Mouse (Mus musculus) kidney, adult 18-20 months (tissue): Measurements from ENCODE around the gene Ptchd3.

Experiments used
- DNase-seq: peaks from one replicate; pipeline ENCODE4 v3.0.0; 2021

Gene Ptchd3

GRCm38 (mm10) chr11:121829947-121830346 lies at the start of gene Ptchd3:
Gene Ptchd3 (plus strand): TSS chr11:121830247.
- no peak for DNase-seq

- no peak for DNase-seq
Observed at GRCm38 (mm10) chr11:121781831-121782230, 48.2 kb upstream of the Ptchd3 start.

GRCm38 (mm10) chr11:121787456-121787855 lies 42.6 kb upstream of the Ptchd3 start:
- DNase-seq: no peak

GRCm38 (mm10) chr11:121789566-121789965 lies 40.5 kb upstream of the Ptchd3 start:
- DNase-seq: no peak

- peak; percentile 42 for DNase-seq
Observed at GRCm38 (mm10) chr11:121790671-121791094, 39.4 kb upstream of the Ptchd3 start.

GRCm38 (mm10) chr11:121791446-121791845 lies 38.6 kb upstream of the Ptchd3 start:
- DNase-seq: no peak

GRCm38 (mm10) chr11:121791991-121792390 lies 38.1 kb upstream of the Ptchd3 start:
- no peak for DNase-seq

GRCm38 (mm10) chr11:121793530-121793929 lies 36.5 kb upstream of the Ptchd3 start:
- no peak for DNase-seq

- no peak for DNase-seq
Observed at GRCm38 (mm10) chr11:121794186-121794585, 35.9 kb upstream of the Ptchd3 start.

- DNase-seq: no peak
Observed at GRCm38 (mm10) chr11:121794591-121795199, 35.4 kb upstream of the Ptchd3 start.

GRCm38 (mm10) chr11:121795978-121796377 lies 34.1 kb upstream of the Ptchd3 start:
- no peak for DNase-seq

GRCm38 (mm10) chr11:121798591-121798990 lies 31.5 kb upstream of the Ptchd3 start:
- DNase-seq: no peak

GRCm38 (mm10) chr11:121799746-121800299 lies 30.2 kb upstream of the Ptchd3 start:
- DNase-seq: no peak

- no peak for DNase-seq
Observed at GRCm38 (mm10) chr11:121802743-121803142, 27.3 kb upstream of the Ptchd3 start.

GRCm38 (mm10) chr11:121804258-121805027 lies 25.6 kb upstream of the Ptchd3 start:
- DNase-seq: no peak

- peak; percentile 88 for DNase-seq
Observed at GRCm38 (mm10) chr11:121808204-121808852, 21.7 kb upstream of the Ptchd3 start.

GRCm38 (mm10) chr11:121808866-121809265 lies 21.2 kb upstream of the Ptchd3 start:
- no peak for DNase-seq

- DNase-seq: no peak
Observed at GRCm38 (mm10) chr11:121845923-121846322, 15.9 kb downstream of the Ptchd3 start.

- peak; percentile 43 for DNase-seq
Observed at GRCm38 (mm10) chr11:121847790-121848299, 17.8 kb downstream of the Ptchd3 start.
